Mouse (Mus musculus): ENCODE results near the gene Rnf19b. TPM values are rescaled to one million over a fixed set of nuclear protein-coding genes. Genes with fewer than 3 reads are reported as not detected.

The Rnf19b gene
- polyA plus RNA-seq, 1 experiment from 2014 or later = 9.1 TPM

Other genes with a start within 250 kb of the Rnf19b start
- gene Trim62, start 174.7 kb upstream of the Rnf19b start, polyA plus RNA-seq (2016; fragmentation: Nextera tagmentation; extraction: Ambion mirVana) = 6.4 and 8.2 TPM in 2 replicates
- 9.8 and 15.4 TPM in 2 replicates for gene Azin2, start 95.8 kb upstream of the Rnf19b start, polyA plus RNA-seq (2016; fragmentation: Nextera tagmentation; extraction: Ambion mirVana)
- gene Ak2, start 66.3 kb upstream of the Rnf19b start, polyA plus RNA-seq (2016; fragmentation: Nextera tagmentation; extraction: Ambion mirVana) = 236 and 271 TPM in 2 replicates
- gene Tmem54, start 47.3 kb downstream of the Rnf19b start, polyA plus RNA-seq (2016; fragmentation: Nextera tagmentation; extraction: Ambion mirVana) = 6.8 and 7.3 TPM in 2 replicates
- gene Hpca, start 63.8 kb downstream of the Rnf19b start, polyA plus RNA-seq (2016; fragmentation: Nextera tagmentation; extraction: Ambion mirVana) = 0.30 and 0.69 TPM in 2 replicates
- gene Fndc5, start 78.7 kb downstream of the Rnf19b start, polyA plus RNA-seq (2016; fragmentation: Nextera tagmentation; extraction: Ambion mirVana) = 2.0 and 2.6 TPM in 2 replicates
- gene S100pbp, start 131.5 kb downstream of the Rnf19b start, polyA plus RNA-seq (2016; fragmentation: Nextera tagmentation; extraction: Ambion mirVana) = 29.7 and 34.5 TPM in 2 replicates
- 98.9 and 103 TPM in 2 replicates for gene Yars, start 131.5 kb downstream of the Rnf19b start, polyA plus RNA-seq (2016; fragmentation: Nextera tagmentation; extraction: Ambion mirVana)
- 4.0 and 4.1 TPM in 2 replicates for gene C77080, start 203.1 kb downstream of the Rnf19b start, polyA plus RNA-seq (2016; fragmentation: Nextera tagmentation; extraction: Ambion mirVana)
- 0.36 and 0.39 TPM in 2 replicates for gene Sync, start 229.3 kb downstream of the Rnf19b start, polyA plus RNA-seq (2016; fragmentation: Nextera tagmentation; extraction: Ambion mirVana)